Mouse (Mus musculus): ENCODE measurements around the gene Pde4b.

GRCm38 (mm10) chr4:102095851-102096250, 8.5 kb downstream of the Pde4b start:
- TF ChIP-seq ZNF384 (IDR thresholded peaks at IDR 0.05; ENCODE audit: low read depth, low read length) (no peak), ZC3H11A (IDR thresholded peaks at IDR 0.05; ENCODE audit: borderline replicate concordance, low read depth, low read length) (no peak)
